Mouse (Mus musculus): ENCODE measurements at regions not wholly inside any gene's neighbourhood (a gene's known extent, or its start where the extent isn't known, plus 50 kb on each side); places are given as distances from the start of the nearest gene placed in this dataset.

DNA sequence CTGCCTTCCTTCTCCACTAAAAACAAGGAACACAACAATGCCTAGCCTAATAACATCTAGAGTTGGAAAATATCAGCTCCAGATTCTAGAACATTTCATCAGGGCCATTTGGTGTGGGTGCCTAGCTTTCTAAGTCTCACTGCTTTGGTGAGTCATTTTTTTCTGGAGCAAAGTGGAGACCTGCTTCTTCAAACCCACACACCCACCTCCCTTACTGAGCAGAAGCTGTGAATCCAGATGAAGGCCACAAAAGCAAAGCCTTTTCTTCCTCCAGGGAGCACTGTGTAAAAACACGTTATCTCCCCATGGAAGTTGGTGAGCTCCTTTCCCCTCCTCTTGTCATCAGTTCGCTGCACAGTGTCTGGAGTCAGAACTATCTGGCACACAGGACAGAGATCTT lies 294.1 kb downstream of the Mex3b start:
- no peak for DNase-seq (ENCODE audit: inconsistent ontology term)

DNA sequence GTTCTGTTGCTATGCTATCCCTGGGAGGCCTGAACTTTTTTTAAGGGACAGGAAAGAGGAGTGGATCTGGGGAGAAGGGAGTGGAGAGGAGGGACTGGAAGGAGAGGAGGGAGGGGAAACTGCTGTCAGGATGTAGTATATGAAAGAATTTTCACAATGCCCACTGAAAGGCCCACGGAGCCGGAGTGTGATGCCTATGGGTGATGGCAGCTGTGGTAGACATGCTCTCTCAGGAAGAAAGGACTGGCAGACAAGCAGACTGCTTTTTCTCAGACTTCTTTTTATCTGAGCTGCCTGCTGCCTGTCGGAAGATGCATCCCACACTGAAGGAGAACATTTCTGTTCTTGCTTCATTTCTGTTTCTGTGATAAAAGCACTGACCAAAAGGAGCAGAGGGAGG lies 295.7 kb downstream of the Mex3b start:
- no peak for DNase-seq (ENCODE audit: inconsistent ontology term)

DNA sequence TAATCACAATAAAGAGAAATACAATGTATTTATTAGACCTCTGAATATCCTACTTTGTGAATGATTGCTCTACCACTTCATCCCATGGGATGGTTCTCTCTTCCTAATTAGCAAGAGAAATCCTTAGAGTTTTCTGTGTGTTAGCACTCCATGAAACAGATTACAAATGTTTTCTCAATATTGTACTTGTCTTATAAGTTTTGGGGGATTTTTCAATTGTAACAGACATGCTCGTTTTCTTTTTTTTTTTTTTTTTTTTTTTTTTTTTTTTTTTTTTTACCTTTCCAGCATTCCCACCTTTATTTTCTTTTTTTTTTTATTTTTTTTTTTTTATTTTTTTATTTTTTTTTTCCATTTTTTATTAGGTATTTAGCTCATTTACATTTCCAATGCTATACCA lies 312.3 kb downstream of the Mex3b start:
- DNase-seq (ENCODE audit: inconsistent ontology term) = no peak

DNA sequence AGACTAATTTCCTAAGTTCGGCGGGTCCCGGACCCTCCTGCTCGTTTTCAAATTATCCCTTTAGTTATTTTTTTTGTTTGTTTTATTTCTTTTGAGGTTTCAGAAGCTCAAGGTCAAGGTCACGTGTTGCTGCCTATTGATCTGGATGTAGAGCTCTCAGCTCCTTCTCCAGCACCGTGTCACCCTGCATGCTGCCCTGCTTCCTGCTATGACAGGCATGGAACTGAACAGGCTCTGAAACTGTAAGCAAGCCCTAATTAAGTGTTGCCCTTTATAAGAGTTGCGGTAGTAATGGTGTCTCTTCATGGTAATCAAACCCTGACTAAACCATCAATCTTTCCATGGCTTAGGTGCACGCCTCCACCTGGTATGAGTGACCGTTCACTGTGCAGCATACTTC lies 319.2 kb downstream of the Mex3b start:
- DNase-seq (ENCODE audit: inconsistent ontology term) = no peak

DNA sequence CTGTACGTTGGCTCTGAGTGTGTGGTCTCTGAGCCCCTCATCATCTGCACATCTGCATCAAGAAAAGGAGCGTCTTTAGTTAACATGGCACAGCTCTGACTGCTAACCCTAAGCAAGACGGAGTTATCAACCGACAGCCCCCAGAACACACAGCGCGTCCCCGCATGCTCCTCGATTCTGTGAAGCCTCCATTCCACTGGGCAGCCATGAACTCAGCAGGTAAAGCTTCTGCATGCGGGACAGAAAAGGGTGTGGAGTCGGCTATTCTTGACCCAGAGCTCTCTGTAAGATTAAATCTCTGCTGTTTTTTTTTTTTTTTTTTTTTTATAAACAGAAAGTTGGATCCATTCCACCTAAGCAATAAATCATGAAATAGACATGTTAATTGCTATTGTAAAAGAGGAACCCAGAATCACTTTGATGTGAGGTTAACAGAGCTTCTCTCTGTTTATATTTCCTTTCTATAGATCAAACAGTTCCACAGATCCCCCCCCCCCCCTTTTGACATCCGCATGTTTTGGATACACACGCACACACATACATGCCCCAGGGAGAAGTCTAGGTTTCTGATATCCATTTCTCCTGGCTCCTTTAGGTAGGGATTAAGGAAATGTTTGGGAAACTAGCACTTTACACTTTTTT lies 328.9 kb downstream of the Mex3b start:
- no peak for DNase-seq (ENCODE audit: inconsistent ontology term)

DNA sequence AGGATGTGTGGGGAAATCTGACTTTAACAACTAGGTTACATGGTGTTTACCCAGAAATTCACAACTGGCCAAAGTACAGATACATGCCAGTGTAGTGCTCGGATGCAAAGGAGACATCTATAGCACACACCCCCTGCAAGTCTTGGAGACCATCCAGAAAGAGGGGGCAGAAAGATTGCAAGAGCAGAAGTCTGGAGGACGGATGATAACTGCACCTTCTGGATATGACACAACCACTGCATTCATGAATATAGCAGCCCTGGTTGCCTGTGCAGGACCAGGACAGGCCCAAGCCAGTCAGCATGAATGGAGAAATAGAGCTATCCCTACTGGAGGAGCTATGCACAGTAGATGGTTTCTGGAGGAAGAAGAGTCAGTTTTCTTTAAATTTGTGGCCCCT lies 330.4 kb downstream of the Mex3b start:
- DNase-seq (ENCODE audit: inconsistent ontology term) = no peak

DNA sequence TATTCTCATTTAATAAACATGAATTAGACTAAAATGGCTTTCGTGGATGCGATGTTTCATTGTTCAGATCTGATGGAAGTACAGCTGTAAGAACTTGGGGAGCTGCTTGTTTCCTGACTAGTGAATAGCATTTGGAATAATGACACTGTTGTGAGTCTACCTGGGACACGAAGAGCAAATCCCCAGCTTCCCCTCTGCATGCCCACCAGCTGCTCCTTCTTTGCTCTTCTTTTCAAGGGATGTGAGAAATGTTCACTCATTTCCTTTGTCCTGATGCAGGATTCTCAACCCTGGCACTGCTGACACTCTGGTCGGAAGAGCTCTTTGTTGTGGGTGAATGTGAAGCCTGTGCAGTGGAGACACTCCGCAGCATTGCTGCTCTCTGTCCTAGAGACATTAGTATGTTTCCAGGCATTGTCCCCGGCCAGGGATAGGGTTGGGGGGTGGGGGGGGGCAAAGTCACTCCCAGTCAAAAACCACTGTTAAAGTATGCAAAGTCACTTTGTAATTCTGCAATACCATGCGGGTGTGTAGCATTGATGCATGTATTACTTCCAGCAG lies 334.1 kb downstream of the Mex3b start:
- no peak for DNase-seq (ENCODE audit: inconsistent ontology term)

DNA sequence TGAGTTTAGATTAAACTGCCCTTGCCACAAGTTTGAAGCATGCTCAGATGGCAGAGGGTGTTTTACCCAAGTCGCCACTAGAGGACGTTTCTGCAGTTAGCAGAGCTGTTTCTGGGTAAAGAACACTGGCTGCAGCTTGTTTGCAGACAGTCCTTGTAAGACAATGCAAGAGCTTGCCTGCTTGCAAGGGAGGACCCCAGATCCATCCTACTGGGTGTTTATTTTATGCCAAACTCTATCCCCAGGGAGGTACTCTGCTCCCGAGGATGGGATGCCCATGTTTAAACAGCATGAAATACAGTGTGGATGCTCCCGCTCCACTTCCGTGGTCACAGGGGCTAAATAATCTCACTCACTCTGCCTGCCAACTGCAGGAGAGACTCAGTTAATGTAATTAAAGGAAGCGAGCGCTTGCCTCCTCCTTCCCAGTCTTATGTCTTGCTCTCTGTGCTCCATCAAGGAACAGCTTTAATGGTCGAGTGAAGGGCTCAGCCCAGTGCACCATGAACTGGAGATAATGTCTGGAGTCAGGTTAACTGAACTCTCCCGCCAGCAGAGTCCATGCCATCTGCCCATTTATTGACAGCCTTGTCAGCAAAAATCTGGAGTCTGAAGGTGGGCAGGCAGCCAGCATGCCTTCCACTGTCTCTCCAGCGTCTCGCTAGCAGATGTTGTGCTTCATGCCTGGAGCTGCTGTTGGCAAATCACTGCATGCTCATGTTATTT lies 334.8 kb downstream of the Mex3b start:
- peak; percentile 82 for DNase-seq (ENCODE audit: inconsistent ontology term)

DNA sequence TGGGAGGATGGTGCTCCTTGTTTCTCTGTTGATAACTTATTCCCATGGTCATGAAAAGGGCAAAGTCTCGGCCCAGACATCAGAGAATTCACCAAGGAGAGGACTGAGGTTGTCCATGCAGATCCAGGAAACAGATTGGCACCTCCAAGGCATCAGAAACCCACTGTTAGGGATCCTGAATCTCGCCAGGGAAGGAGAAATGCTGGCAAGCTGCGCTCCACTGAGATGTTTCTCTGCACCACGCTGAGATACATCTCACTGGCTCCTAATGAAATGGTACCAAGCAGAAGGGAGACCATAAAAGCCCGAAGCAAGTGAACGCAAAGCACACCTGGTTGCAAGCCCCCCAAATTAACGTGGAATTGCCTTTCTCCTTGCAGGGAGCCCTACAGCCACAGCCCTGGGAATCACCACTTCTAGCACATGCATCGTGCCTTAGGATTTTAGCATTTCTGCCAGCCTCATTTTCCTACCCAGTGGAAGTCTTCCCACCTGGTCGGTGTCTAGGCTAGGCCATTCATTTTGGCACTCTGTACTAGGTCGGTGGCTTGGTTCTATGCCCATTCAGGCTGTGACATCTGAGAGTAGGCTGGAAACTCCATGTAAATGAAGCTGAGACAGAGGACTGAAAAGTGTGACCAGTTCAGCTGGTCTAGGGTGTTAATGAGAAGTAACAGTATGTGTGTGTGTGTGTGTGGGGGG lies 336.3 kb downstream of the Mex3b start:
- peak; percentile 47 for DNase-seq (ENCODE audit: inconsistent ontology term)

DNA sequence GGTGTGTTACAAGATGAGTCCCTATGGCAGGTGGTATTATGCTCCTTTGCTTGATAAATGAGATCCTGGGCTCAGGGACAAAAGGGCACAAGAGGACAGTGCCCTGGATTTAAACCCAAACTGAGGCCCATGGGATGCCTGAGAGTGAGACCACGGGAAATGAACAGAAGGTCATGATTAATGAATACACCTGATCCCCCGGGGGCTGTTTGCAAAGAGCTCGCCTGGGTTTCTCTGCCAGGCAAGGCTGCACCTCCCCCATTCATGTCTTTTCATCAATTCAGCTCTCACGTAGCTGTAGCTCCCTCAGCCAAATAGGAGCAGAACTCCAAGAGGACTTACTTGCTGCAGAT lies 336.9 kb downstream of the Mex3b start:
- no peak for DNase-seq (ENCODE audit: inconsistent ontology term)

DNA sequence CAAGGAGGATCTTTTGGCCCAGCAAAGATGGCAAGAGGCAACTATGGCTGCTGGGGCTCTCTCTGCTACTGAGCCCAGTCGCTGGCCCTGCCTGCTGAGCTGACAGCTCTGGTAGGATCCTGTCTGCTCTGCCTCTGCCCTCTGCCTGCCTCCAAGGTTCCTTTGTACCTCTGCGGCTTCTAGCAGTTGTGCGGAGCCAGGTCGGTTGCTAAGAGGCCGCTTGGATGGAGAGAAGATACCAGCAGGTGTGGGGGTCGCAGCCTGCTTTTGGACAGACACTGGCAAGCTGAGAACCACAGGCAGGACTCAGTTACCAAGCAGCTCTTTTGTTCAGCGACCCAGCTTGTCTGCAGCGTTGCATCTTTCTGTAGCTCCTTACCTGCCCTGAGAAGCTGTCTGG lies 337.6 kb downstream of the Mex3b start:
- no peak for DNase-seq (ENCODE audit: inconsistent ontology term)

DNA sequence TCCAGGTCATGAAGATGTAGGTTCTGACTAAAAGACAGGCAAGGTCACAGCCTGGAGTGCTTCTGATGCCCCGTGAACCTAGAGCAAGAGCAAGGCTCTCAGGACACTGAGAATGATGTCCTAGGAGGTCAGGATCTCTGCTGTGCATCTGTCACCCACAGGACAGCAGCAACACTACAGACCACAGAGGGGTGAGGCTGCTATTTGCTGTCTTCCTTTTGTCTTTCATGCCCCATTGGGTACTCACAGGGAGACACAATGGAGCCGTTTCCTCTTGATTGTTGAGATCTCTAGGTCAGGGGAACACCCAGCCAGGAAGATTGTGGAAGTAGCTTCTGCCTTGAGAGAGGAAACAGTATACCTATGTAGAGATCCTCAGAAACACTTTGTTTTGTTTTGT lies 339.9 kb downstream of the Mex3b start:
- DNase-seq (ENCODE audit: inconsistent ontology term) = no peak

DNA sequence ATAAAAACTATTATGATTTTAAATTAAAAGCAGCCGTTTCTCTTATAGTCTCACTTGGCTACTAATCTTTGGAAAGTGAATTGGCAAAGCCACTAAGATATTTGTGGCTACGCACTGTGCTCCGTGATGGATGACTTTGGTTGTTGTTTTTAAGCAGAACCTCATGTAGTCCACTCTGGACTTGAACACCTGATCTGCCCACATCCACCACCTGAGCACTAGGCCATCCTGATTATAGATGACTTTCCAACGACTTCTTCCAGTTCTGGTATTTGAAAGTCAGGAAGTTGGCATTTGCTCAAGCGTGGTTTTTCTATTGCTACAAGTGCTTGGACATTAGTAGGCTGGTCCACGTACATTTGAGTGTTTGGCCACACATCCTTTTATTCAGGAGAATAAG lies 344.5 kb downstream of the Mex3b start:
- no peak for DNase-seq (ENCODE audit: inconsistent ontology term)

DNA sequence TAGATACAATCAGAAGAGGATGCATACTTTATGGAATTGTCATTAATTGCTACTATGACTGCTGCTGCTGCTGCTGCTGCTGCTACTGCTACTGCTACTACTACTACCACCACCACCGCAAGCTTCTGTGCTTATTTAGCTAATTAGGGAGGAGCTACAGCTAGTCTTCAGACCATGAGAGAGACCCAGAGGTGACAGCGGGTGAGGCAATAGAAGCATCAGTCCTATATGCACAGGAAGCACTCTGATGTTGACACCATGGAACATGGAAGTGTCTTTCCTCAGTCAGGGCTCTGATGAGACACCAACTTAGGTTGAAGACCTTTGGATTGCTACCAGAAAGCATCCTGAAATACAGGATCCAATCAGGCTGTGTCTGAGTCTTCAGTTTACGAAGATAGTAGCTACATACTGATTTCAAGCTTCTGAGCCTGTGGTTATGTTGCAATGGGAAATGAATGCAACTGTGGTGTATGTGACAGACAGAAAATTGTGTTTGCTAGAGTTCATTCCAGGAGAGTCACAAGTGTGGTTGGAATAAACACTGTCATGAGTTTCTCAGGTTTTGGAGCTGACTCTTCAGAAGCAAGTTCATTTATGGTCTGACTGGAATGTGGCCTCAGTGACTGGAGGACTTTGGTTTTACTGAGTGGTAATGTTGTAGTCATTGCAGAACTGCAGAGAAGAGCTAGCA lies 355.0 kb downstream of the Mex3b start:
- peak; percentile 57 for DNase-seq (ENCODE audit: inconsistent ontology term)

DNA sequence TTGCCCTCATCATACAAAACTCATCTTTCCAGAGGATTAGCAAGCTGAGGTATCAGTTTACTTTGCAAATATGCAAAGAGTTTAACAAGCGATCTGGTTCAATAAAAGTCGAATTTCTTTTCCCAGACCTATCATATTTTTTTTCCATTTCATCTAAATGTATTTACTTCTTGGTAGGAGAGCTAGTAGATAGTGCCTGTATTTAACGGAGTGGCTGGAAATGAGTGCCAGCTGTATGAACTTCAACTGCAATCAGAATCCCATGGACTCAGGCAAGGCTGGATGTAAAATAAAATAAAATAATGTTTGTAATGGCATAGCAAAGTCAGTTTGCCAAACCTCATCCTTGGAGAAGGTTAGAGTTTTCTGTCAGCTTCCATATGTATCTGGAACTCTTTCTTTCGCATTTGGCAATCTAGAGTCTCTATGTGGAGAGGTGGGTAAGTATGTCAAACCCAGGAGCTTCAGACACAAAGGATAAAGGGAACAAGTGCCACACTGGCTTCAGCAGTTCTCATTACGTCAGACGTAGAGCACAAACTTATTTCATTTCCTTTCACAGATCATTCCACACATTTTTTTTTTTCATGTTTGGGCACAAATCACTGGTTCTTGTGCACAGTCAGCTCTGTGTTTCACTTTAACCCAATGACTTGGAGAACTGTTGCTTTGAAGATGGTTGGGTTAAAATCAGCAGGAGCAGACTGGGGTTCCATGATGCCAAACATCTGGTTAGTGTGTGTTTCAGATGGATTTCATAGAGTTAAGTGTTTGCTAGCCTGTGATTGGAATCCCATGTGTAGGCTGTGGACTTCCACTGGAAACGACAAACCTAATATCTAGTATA lies 357.2 kb upstream of the Tmc3 start:
- DNase-seq (ENCODE audit: inconsistent ontology term) = no peak

DNA sequence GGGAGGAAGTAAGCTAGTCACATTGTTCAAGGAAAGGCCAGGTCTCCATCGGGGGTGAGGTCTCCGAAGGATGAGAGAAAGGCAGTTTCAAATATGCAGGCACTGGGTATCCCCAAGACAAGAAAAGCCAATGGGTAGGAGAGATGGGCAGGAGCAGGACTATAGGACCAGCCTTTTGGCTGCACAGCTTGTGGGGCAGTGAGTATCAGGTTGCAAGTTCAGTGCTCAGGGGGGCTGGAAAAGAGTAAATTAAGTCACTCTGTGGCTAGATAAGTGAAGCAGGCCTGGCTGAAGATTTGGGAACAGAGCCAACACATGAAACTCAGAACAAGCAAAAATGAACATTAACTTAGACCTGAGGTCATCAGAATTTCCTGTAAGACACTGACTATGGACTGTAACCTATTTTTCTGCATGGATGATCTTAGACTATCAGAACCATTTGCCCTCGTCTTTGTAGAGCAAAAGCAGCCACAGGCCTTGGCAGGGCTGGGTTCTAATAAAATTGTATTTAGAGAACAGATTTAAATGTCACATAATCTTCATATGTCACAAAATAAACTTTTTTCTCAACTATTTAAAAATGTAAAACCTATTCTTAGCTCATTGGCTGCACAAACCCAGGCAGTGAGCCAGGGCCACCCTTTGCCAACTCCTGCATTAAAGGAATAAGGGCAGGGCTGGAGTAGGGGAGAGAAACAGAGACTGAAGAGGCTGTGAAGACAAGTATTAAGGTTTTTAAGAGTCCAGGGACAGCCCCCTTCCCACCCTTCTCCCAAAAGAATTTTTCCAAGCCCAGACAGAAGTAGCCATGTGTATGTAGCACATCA lies 354.0 kb upstream of the Tmc3 start:
- DNase-seq (ENCODE audit: inconsistent ontology term) = peak; percentile 62

DNA sequence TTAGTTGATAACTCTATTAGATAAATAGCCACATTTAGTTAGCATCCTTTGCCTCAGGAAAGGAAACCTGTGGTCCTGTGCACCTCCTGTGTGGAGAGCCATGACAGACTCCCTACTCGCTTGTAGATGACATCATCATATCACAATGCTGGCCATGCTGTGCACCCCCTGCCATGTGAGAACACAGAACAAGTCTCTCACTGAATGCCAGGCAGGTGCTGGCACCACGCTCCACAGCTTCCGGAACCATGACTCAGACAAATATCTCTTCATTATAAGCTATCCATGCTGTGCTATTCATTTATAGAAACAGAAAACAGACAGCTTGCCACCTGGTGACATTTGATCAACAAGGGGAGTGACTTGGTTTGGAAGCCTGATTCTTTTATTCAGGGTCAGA lies 349.1 kb upstream of the Tmc3 start:
- peak; percentile 92 for DNase-seq (ENCODE audit: inconsistent ontology term)

DNA sequence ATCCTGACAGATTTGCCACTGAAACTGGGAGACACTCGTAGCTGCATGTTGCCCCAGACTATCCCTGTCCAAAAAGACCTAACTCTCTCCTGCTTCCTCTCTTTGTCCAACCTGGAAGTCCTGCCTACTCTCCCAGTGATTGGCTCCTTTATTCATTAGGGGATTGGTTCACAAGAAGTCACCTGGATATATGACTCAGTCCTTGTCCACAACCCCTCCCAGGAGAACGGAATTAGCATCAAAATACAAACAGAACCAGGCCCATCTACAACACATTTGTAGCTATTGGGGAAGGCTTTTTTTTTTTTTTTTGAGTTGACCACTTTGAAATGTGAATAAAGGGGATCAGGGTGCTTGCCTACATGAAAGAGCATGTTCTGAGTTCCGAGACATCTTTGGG lies 347.4 kb upstream of the Tmc3 start:
- DNase-seq (ENCODE audit: inconsistent ontology term) = no peak

DNA sequence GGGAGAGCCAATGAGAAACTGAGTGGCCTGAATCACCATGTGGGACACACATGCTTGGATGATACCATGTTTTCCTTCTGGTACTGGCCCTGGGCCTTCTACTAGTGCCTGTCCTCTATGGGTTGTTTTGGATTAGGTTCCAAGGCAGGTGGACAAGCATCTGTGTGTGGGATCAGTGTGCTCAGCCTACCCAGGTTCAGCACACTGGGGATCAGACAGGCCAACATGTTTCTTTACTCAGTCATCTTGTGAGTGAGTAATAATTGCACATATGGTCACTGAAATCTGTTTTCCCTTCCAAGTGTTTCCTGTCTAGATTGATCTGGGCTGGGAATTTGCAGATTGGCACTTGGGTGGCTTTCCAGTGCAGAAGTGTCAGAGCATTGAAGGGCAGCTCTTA lies 346.6 kb upstream of the Tmc3 start:
- peak; percentile 38 for DNase-seq (ENCODE audit: inconsistent ontology term)

DNA sequence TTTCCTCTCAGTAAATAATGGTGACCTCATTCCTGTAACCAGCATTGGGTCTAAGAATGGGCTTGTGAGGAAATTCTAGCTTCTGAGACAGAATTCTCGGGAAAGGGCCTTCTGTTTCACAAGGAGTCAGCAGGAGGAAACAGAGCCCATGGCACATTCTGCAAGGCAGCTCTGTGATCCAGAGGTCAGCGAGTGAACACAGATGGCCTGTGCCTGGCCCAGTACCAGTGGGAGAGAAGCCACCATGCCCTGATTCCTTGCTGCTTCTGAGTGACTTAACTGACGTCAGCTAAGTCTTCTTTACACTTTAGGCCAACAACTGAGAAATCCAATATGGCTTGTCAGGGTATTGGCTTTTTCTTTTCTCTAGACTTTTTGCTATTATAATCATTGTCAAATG lies 342.5 kb upstream of the Tmc3 start:
- peak; percentile 16 for DNase-seq (ENCODE audit: inconsistent ontology term)

DNA sequence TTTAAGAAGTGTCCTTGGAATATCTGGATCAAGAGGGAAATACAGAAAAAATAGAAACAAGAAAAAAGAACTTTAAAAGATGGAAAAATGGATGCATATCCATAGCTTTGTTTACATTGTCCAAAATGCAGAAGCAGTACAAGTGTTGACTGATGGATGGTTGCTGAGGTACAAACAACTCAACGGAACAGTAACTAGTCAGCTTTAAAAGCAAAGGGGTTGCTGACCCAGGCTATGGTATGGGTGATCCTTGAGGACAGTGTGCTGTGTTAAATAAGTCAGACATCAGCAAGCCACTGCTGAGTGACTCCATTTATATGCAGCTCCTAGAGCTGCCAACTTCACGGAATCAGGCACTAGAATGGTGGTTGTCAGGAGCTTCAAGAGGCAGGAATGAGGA lies 338.9 kb upstream of the Tmc3 start:
- DNase-seq (ENCODE audit: inconsistent ontology term) = no peak
